Mouse (Mus musculus): ENCODE measurements around the gene Fer. TPM values are rescaled to one million over a fixed set of nuclear protein-coding genes. Genes with fewer than 3 reads are reported as not detected.

Gene Fer
- polyA plus RNA-seq, 1 experiment from 2014 or later: 18.6 TPM

DNA sequence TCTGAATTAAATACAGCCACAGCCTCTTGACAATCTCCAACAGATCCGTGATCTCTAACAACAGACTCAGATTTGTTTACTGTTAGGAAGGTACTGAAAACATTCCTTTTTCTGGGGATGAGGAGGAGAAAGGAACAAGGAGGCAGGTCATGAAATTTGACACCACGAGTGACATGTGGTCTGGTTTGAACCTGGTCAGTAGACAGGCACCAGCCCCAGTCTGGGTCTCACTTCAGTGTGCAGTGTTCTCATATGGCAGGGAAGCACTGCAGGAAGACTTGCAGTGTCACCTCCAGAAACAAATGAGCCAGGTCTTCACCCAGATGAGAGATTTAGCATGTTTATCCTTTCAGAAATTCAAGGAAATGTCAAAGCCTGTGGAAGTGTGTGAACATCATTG, 266.9 kb downstream of the Fer start:
- DNase-seq (ENCODE audit: low spot score) (no peak), ATAC-seq (no peak)
- Histone ChIP-seq H3K9me3 (ENCODE audit: low read length) (no peaks in the 10 kb centered on the region), H3K4me1 (ENCODE audit: insufficient read depth, low read depth, low read length) (no peaks in the 10 kb centered on the region), H3K9ac (replicated peaks; ENCODE audit: low read depth) (no peak overlapping the region), H3K27ac (ENCODE audit: low read length) (no peak overlapping the region), H3K4me3 (ENCODE audit: low read depth, low read length) (no peak overlapping the region), H3K27me3 (replicated peaks; ENCODE audit: insufficient read depth, low read length) (no peaks in the 10 kb centered on the region), H3K36me3 (ENCODE audit: insufficient read depth, low read length) (no peaks in the 10 kb centered on the region), H3K4me2 (replicated peaks; ENCODE audit: low read depth, low read length) (no peak overlapping the region)
- 29% methylated on average over 2 of the region's 2 CpGs for whole genome bisulfite sequencing
- TF ChIP-seq CTCF (IDR thresholded peaks at IDR 0.05) (no peak), EP300 (IDR thresholded peaks at IDR 0.05) (no peak)

- H3K27ac ChIP-seq (ENCODE audit: low read length): no peak overlapping the region
- WGBS: 24% methylated on average over 3 of the region's 3 CpGs
- peak; percentile 41; the same call in 1 of the 2 replicates for ATAC-seq
- H3K4me3 ChIP-seq (ENCODE audit: low read depth, low read length): no peak overlapping the region
- no peaks in the 10 kb centered on the region for H3K9me3 ChIP-seq (ENCODE audit: low read length)
- no peak overlapping the region for H3K4me2 ChIP-seq (replicated peaks; ENCODE audit: low read depth, low read length)
- no peaks in the 10 kb centered on the region for H3K36me3 ChIP-seq (ENCODE audit: insufficient read depth, low read length)
- peak; percentile 32 for DNase-seq (ENCODE audit: low spot score)
- H3K27me3 ChIP-seq (replicated peaks; ENCODE audit: insufficient read depth, low read length): no peaks in the 10 kb centered on the region
- TF ChIP-seq CTCF (IDR thresholded peaks at IDR 0.05): no peak
- no peak for TF ChIP-seq EP300 (IDR thresholded peaks at IDR 0.05)
- no peaks in the 10 kb centered on the region for H3K4me1 ChIP-seq (ENCODE audit: insufficient read depth, low read depth, low read length)
- H3K9ac ChIP-seq (replicated peaks; ENCODE audit: low read depth): no peak overlapping the region
These were observed 267.5 kb downstream of the Fer start for GRCm38 (mm10) chr17:64130356-64130755.

DNA sequence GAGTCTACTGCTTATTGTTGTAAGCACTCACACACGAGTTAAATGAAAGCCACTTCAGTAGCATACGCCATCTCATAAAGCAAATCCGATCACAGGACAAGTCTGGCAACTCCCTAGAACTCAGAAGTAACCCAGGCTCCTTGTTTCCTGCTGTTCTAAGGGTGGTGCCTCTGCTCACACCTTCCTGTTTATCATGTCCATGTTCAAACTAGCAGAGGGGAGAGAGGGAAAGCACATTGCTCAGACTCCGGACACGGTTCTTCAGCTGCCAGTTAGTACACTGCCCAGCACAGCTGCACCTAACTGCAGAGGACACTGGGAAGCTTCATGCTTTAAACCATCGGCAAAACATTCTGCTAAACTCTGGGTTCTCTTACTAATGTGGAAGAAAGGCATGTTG, 269.3 kb downstream of the Fer start:
- Histone ChIP-seq H3K4me2 (replicated peaks; ENCODE audit: low read depth, low read length) (no peak overlapping the region), H3K27ac (ENCODE audit: low read length) (0 out of 2 replicates have a peak overlapping the region, but pooled peaks have one; percentile 43), H3K9ac (replicated peaks; ENCODE audit: low read depth) (no peak overlapping the region), H3K4me1 (ENCODE audit: insufficient read depth, low read depth, low read length) (no peaks in the 10 kb centered on the region), H3K36me3 (ENCODE audit: insufficient read depth, low read length) (no peaks in the 10 kb centered on the region), H3K4me3 (ENCODE audit: low read depth, low read length) (no peak overlapping the region), H3K27me3 (replicated peaks; ENCODE audit: insufficient read depth, low read length) (no peaks in the 10 kb centered on the region), H3K9me3 (ENCODE audit: low read length) (no peaks in the 10 kb centered on the region)
- WGBS: 51% methylated on average over 6 of the region's 6 CpGs
- peak; percentile 73 for ATAC-seq
- TF ChIP-seq EP300 (IDR thresholded peaks at IDR 0.05) (no peak; the same call in 1 of the 2 replicates), CTCF (IDR thresholded peaks at IDR 0.05) (no peak)
- DNase-seq (ENCODE audit: low spot score): peak; percentile 13

GRCm38 (mm10) chr17:64135941-64136650, 273.2 kb downstream of the Fer start:
- Histone ChIP-seq H3K9ac (replicated peaks; ENCODE audit: low read depth) (no peak overlapping the region), H3K4me3 (ENCODE audit: low read depth, low read length) (no peak overlapping the region), H3K4me1 (ENCODE audit: insufficient read depth, low read depth, low read length) (0 out of 2 replicates have a peak, but pooled peaks cover 7% of the 10 kb centered on the region), H3K27ac (ENCODE audit: low read length) (no peak overlapping the region), H3K9me3 (ENCODE audit: low read length) (no peaks in the 10 kb centered on the region), H3K36me3 (ENCODE audit: insufficient read depth, low read length) (no peaks in the 10 kb centered on the region), H3K4me2 (replicated peaks; ENCODE audit: low read depth, low read length) (no peak overlapping the region), H3K27me3 (replicated peaks; ENCODE audit: insufficient read depth, low read length) (no peaks in the 10 kb centered on the region)
- WGBS: 67% methylated on average over 8 of the region's 8 CpGs
- ATAC-seq (no peak), DNase-seq (ENCODE audit: low spot score) (no peak)
- TF ChIP-seq EP300 (IDR thresholded peaks at IDR 0.05) (no peak), CTCF (IDR thresholded peaks at IDR 0.05) (no peak)

- peak; percentile 93 for ATAC-seq
- H3K27me3 ChIP-seq (replicated peaks; ENCODE audit: insufficient read depth, low read length): no peaks in the 10 kb centered on the region
- H3K9me3 ChIP-seq (ENCODE audit: low read length): no peaks in the 10 kb centered on the region
- WGBS: 62% methylated on average over 8 of the region's 8 CpGs
- TF ChIP-seq EP300 (IDR thresholded peaks at IDR 0.05) (peak; percentile 92), CTCF (IDR thresholded peaks at IDR 0.05) (no peak)
- H3K36me3 ChIP-seq (ENCODE audit: insufficient read depth, low read length): no peaks in the 10 kb centered on the region
- H3K4me3 ChIP-seq (ENCODE audit: low read depth, low read length): no peak overlapping the region
- H3K4me1 ChIP-seq (ENCODE audit: insufficient read depth, low read depth, low read length): 0 out of 2 replicates have a peak, but pooled peaks cover 7% of the 10 kb centered on the region
- H3K27ac ChIP-seq (ENCODE audit: low read length): peak overlapping the region; percentile 33; the same call in 1 of the 2 replicates
- H3K9ac ChIP-seq (replicated peaks; ENCODE audit: low read depth): no peak overlapping the region
- peak; percentile 57 for DNase-seq (ENCODE audit: low spot score)
- no peak overlapping the region for H3K4me2 ChIP-seq (replicated peaks; ENCODE audit: low read depth, low read length)
These were observed 275.3 kb downstream of the Fer start for GRCm38 (mm10) chr17:64138036-64138717.

DNA sequence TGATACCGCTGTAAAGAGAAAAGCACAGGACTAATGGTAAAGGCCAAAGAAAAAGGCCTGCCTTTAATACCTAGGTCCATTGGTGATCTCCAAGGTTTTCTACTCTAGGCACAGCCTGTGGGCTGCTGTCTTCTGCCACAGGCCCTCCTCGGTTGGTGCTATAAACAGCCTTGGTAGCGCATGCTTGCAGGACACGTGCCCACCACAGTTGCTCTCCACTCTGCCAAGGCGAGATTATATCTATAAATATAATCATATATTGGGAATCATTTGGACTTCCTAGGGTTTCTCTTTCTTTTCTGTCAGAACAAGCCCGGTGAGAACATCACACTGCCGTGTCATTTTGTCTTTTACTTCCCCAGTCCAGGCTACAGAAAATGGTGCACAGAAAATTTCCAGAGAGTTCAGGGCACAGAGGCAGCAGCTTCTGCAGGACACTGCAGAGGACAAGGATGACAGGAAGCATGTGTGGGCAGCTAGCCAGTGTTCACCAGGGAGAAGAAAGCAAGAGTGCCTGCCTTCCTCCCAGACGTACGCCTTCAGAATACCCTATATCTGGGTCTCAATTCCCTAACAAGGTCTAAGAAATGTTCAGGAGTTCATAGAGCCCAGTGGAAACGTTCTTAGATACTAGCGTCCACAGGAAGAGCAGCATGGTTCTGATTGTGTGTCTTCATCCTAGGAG, 276.5 kb downstream of the Fer start:
- TF ChIP-seq CTCF (IDR thresholded peaks at IDR 0.05) (no peak), EP300 (IDR thresholded peaks at IDR 0.05) (no peak)
- no peaks in the 10 kb centered on the region for H3K27me3 ChIP-seq (replicated peaks; ENCODE audit: insufficient read depth, low read length)
- DNase-seq (ENCODE audit: low spot score) (no peak), ATAC-seq (no peak)
- H3K36me3 ChIP-seq (ENCODE audit: insufficient read depth, low read length): no peaks in the 10 kb centered on the region
- no peak overlapping the region for H3K27ac ChIP-seq (ENCODE audit: low read length)
- no peak overlapping the region for H3K4me2 ChIP-seq (replicated peaks; ENCODE audit: low read depth, low read length)
- 78% methylated on average over 11 of the region's 11 CpGs for WGBS
- no peak overlapping the region for H3K9ac ChIP-seq (replicated peaks; ENCODE audit: low read depth)
- H3K9me3 ChIP-seq (ENCODE audit: low read length): no peaks in the 10 kb centered on the region
- 0 out of 2 replicates have a peak, but pooled peaks cover 7% of the 10 kb centered on the region for H3K4me1 ChIP-seq (ENCODE audit: insufficient read depth, low read depth, low read length)
- no peak overlapping the region for H3K4me3 ChIP-seq (ENCODE audit: low read depth, low read length)

All from lung, postnatal 0 days (tissue).